Mouse (Mus musculus) midbrain, embryonic 16.5 days (tissue): Measurements from ENCODE around the gene Dhps. TPM values are rescaled to one million over a fixed set of nuclear protein-coding genes. Genes with fewer than 3 reads are reported as not detected.
"Not testable (repeated sequence)": the region's sequence is repeated elsewhere in the genome, so short reads cannot be mapped to it uniquely, and the experiment has no call there.

Source experiments
- ATAC-seq: fragments of 200-750 bp; cut with Nextera tagmentation; 2 replicates; pipeline ENCODE4 v1.8.0; 2017; ENCODE audit warnings: moderate TSS enrichment
- H3K27ac ChIP-seq: fragments of 300-500 bp; sonication (generic); 2 replicates; pipeline ENCODE4 v1.5.1; 2014; ENCODE audit warnings: mild to moderate bottlenecking, low read length, mixed read lengths
- H3K27me3 ChIP-seq: fragments of 300-500 bp; sonication (generic); 2 replicates; pipeline ENCODE4 v1.6.1; 2014; ENCODE audit warnings: low read depth, low read length, mixed read lengths; ENCODE audit not compliant: control insufficient read depth, insufficient read depth
- H3K36me3 ChIP-seq: fragments of 300-500 bp; sonication (generic); 2 replicates; pipeline ENCODE4 v1.6.1; 2014; ENCODE audit warnings: mild to moderate bottlenecking, low read length, moderate library complexity, mixed read lengths; ENCODE audit not compliant: control insufficient read depth, insufficient read depth
- H3K4me1 ChIP-seq: fragments of 300-500 bp; sonication (generic); 2 replicates; pipeline ENCODE4 v1.6.1; 2014; ENCODE audit warnings: mild to moderate bottlenecking, low read length, mixed read lengths; ENCODE audit not compliant: control insufficient read depth, insufficient read depth
- H3K4me2 ChIP-seq: fragments of 300-500 bp; sonication (generic); 2 replicates; pipeline ENCODE4 v1.6.1; 2014; ENCODE audit warnings: mild to moderate bottlenecking, low read length, mixed read lengths
- H3K4me3 ChIP-seq: fragments of 300-500 bp; sonication (generic); 2 replicates; pipeline ENCODE4 v1.5.1; 2014; ENCODE audit warnings: low read depth, mild to moderate bottlenecking, low read length, moderate library complexity, mixed read lengths
- H3K9ac ChIP-seq: fragments of 300-500 bp; sonication (generic); 2 replicates; pipeline ENCODE4 v1.6.1; 2014; ENCODE audit warnings: low read depth, low read length, mixed read lengths
- H3K9me3 ChIP-seq: fragments of 300-500 bp; sonication (generic); replicated peaks from 2 replicates; pipeline ENCODE4 v1.6.1; 2014; ENCODE audit warnings: mild to moderate bottlenecking, low read length, mixed read lengths; ENCODE audit not compliant: control insufficient read depth, poor library complexity, severe bottlenecking
- WGBS: fragments of 180-500 bp; shearing (Covaris S2); extraction: QIAGEN DNeasy Blood & Tissue Kit; methylation state at CpG from one replicate; pipeline ENCODE4 v1.1.7; 2014; 5-methylcytosine and 5-hydroxymethylcytosine counted together
- polyA plus RNA-seq: library from polyadenylated mRNA; unstranded; fragments of >200 nt; fragmentation: Nextera tagmentation; extraction: Ambion mirVana; gene quantifications from 2 replicates; pipeline ENCODE4 v1.2.1, GENCODE M21; 2015

Dhps gene
- polyA plus RNA-seq, 1 experiment from 2014 or later = 120 TPM

GRCm38 (mm10) chr8:85073041-85073612 lies 1.6 kb downstream of the Dhps start:
- Histone ChIP-seq H3K27ac (no peak overlapping the region), H3K4me1 (peaks cover 10% of the 10 kb centered on the region), H3K9me3 (no peaks in the 10 kb centered on the region), H3K4me3 (no peak overlapping the region), H3K36me3 (peaks cover 14% of the 10 kb centered on the region; the same call in 1 of the 2 replicates), H3K27me3 (no peaks in the 10 kb centered on the region), H3K4me2 (no peak overlapping the region; the same call in 1 of the 2 replicates), H3K9ac (no peak overlapping the region)
- WGBS = 95% methylated on average over 15 of the region's 15 CpGs
- no peak for ATAC-seq

DNA sequence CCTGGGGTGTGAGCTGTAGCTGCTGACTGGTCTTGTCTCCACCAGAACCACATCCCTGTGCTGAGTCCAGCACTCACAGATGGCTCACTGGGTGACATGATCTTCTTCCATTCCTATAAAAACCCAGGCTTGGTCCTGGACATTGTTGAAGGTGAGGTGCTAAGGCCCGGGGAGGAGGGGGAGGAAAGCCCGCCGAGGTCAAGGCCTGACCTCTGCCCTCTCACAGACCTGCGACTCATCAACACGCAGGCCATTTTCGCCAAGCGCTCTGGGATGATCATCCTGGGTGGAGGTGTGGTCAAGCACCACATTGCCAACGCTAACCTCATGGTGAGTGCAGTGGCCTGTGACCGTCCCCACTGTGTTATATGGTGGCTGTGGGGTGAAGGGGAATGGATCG lies 2.6 kb downstream of the Dhps start:
- peaks cover 10% of the 10 kb centered on the region for H3K4me1 ChIP-seq
- no peaks in the 10 kb centered on the region for H3K9me3 ChIP-seq
- H3K27me3 ChIP-seq = no peaks in the 10 kb centered on the region
- H3K4me2 ChIP-seq = no peak overlapping the region
- H3K9ac ChIP-seq = no peak overlapping the region
- no peak overlapping the region for H3K27ac ChIP-seq
- ATAC-seq = no peak
- 89% methylated on average over 10 of the region's 10 CpGs for WGBS
- H3K36me3 ChIP-seq = peaks cover 9% of the 10 kb centered on the region; the same call in 1 of the 2 replicates
- no peak overlapping the region for H3K4me3 ChIP-seq

- Histone ChIP-seq H3K9me3 (no peaks in the 10 kb centered on the region), H3K36me3 (peaks cover 9% of the 10 kb centered on the region; the same call in 1 of the 2 replicates), H3K4me1 (peaks cover 13% of the 10 kb centered on the region), H3K4me2 (no peak overlapping the region), H3K4me3 (no peak overlapping the region), H3K27me3 (no peaks in the 10 kb centered on the region), H3K9ac (no peak overlapping the region), H3K27ac (no peak overlapping the region)
- WGBS = 92% methylated on average over 10 of the region's 10 CpGs
- ATAC-seq = no peak
Measured at GRCm38 (mm10) chr8:85074617-85075016, 3.1 kb downstream of the Dhps start.

GRCm38 (mm10) chr8:85076001-85076400 lies 4.4 kb downstream of the Dhps start:
- no peak for ATAC-seq
- Histone ChIP-seq H3K4me1 (peaks cover 18% of the 10 kb centered on the region), H3K27ac (no peak overlapping the region), H3K9me3 (no peaks in the 10 kb centered on the region), H3K9ac (no peak overlapping the region), H3K36me3 (peaks cover 9% of the 10 kb centered on the region; the same call in 1 of the 2 replicates), H3K4me2 (no peak overlapping the region), H3K4me3 (no peak overlapping the region), H3K27me3 (no peaks in the 10 kb centered on the region)
- 83% methylated on average over 9 of the region's 9 CpGs for WGBS

DNA sequence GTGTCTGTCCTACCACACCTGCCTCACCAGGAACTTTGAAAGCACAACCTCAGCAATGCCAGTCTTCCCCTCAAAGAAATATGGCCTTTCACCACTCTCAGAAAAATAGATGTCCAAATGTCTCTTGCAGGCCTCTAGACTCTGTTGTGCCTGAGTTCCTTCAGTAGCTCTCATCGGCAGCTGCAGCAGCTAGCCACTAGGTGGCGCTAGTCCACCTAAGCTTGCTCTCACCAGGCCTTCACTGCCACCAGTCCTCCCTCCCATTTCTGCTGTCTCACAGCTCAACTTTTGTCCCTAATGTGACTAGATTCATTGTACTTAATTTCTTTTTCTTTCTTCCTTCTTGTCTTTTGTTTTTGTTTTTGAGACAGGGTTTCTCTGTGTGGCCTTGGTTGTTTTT lies 5.4 kb downstream of the Dhps start:
- WGBS = 0% methylated on average over 2 of the region's 2 CpGs
- no peak for ATAC-seq
- no peak overlapping the region for H3K27ac ChIP-seq

DNA sequence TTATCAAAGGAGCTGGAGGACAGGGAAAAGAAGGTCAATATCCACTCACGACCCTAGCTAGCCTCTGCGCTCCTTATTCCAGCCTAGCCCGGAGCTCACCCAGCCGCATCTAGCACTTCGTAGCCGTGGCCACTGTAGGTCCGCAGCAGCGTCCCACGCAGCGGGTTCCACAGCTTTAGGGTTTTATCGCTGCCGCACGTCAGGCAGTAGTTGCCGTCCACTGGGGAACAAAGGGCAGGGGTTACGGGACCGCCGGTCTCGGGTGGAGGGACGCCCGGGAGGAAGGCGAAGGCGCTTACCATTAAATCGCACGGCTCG lies 8.6 kb downstream of the Dhps start:
- no peak for ATAC-seq
- H3K4me3 ChIP-seq = peak overlapping the region; percentile 92
- peak overlapping the region; percentile 84 for H3K4me2 ChIP-seq
- no peaks in the 10 kb centered on the region for H3K27me3 ChIP-seq
- peaks cover 5% of the 10 kb centered on the region; the same call in 1 of the 2 replicates for H3K36me3 ChIP-seq
- H3K4me1 ChIP-seq = peaks cover 31% of the 10 kb centered on the region
- peak overlapping the region; percentile 71 for H3K27ac ChIP-seq
- peak overlapping the region; percentile 89 for H3K9ac ChIP-seq
- H3K9me3 ChIP-seq = no peaks in the 10 kb centered on the region
- under 1% methylated on average over 25 of the region's 25 CpGs for WGBS

More for the DNA sequence above, 5.4 kb downstream of the Dhps start:
- H3K27me3 ChIP-seq = no peaks in the 10 kb centered on the region
- H3K4me3 ChIP-seq = no peak overlapping the region
- peaks cover 22% of the 10 kb centered on the region for H3K4me1 ChIP-seq
- no peak overlapping the region for H3K9ac ChIP-seq
- peaks cover 9% of the 10 kb centered on the region; the same call in 1 of the 2 replicates for H3K36me3 ChIP-seq
- no peak overlapping the region for H3K4me2 ChIP-seq
- H3K9me3 ChIP-seq = no peaks in the 10 kb centered on the region

GRCm38 (mm10) chr8:85080532-85081215 lies 9.1 kb downstream of the Dhps start, which contains the start of gene Wdr83os:
Gene Wdr83os (plus strand): TSS chr8:85080740.
- peak within 1 kb of the TSS; percentile 89 for H3K9ac ChIP-seq
- no peaks in the 10 kb centered on the region for H3K27me3 ChIP-seq
- H3K36me3 ChIP-seq = peaks cover under 1% of the 10 kb centered on the region; the same call in 1 of the 2 replicates
- WGBS = 0% methylated on average over 30 of the region's 30 CpGs
- H3K27ac ChIP-seq = peak within 1 kb of the TSS; percentile 71
- peak within 1 kb of the TSS; percentile 92 for H3K4me3 ChIP-seq
- no peaks in the 10 kb centered on the region for H3K9me3 ChIP-seq
- H3K4me2 ChIP-seq = peak within 1 kb of the TSS; percentile 84
- peak; percentile 7; the same call in 1 of the 2 replicates for ATAC-seq
- H3K4me1 ChIP-seq = peaks cover 31% of the 10 kb centered on the region

GRCm38 (mm10) chr8:85081216-85081555 lies 9.6 kb downstream of the Dhps start, which contains the start of gene Wdr83:
Gene Wdr83 (minus strand): TSS chr8:85081306.
- Histone ChIP-seq H3K9me3 (no peaks in the 10 kb centered on the region), H3K4me3 (peak within 1 kb of the TSS; percentile 92), H3K9ac (peak within 1 kb of the TSS; percentile 89), H3K36me3 (no peaks in the 10 kb centered on the region), H3K4me1 (peaks cover 31% of the 10 kb centered on the region), H3K27me3 (no peaks in the 10 kb centered on the region), H3K27ac (peak within 1 kb of the TSS; percentile 71), H3K4me2 (peak within 1 kb of the TSS; percentile 84)
- peak; percentile 12 for ATAC-seq
- 3% methylated on average over 9 of the region's 9 CpGs for WGBS

- 93% methylated on average over 4 of the region's 4 CpGs for WGBS
- H3K4me1 ChIP-seq = peaks cover 31% of the 10 kb centered on the region
- H3K36me3 ChIP-seq, H3K27me3 ChIP-seq, H3K27ac ChIP-seq, H3K9me3 ChIP-seq, H3K4me2 ChIP-seq, ATAC-seq, H3K4me3 ChIP-seq, H3K9ac ChIP-seq: not testable (repeated sequence)
Measured at GRCm38 (mm10) chr8:85082169-85082568, 10.6 kb downstream of the Dhps start.
